Mouse (Mus musculus) adrenal gland, postnatal 10 days (tissue): ENCODE data around the gene Bmyc. TPM values are rescaled to one million over a fixed set of nuclear protein-coding genes. Genes with fewer than 3 reads are reported as not detected.
"Not testable (repeated sequence)": the region's sequence is repeated elsewhere in the genome, so short reads cannot be mapped to it uniquely, and the experiment has no call there.

Source experiments
- DNase-seq: peaks from one replicate; pipeline ENCODE4 v3.0.0; 2021; ENCODE audit warnings: mixed read lengths
- total RNA-seq, 2 experiments: library from RNA; stranded (reverse); gene quantifications; 2 replicates each; pipeline ENCODE4 v1.2.3; 2021

Gene Bmyc
- total RNA-seq, 2 experiments from 2014 or later: 40.8 to 42.7 TPM

DNA sequence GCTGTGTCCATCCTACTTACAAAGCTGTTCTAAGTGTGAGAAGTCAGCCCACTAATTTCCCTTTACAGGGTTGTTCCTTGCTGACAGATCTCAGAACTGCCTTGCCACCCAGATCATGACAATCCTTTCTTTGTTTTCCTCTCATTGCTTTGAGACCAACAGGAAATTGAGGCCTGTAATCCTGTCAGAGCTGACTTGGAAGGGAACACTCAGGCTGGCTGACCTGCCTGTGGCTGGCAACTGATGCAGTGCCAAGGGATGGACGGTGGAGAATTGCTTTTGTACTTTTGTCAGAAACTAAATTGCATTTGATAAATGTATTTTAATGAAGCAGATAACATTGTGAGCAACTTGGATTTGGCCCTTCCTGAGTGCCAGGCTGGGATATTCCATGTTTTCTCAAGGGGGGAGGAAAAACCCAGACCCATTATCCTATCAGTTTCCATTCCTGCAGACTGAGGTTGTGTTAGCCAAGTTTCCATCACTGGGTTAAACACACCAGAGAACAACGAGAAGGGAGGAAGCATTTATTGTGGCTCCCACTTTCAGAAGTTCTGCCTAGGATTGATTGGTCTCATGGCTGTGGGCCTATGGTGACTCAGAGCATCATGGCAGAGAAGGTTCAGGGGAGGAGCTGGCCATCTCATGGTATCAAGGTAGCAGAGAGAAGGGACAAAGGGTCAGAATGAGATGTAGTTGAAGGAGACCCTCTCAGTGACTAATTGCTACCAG lies 26.8 kb downstream of the Bmyc start:
- no peak for DNase-seq

- DNase-seq: not testable (repeated sequence)
Measured at GRCm38 (mm10) chr2:25736709-25737108, 30.2 kb downstream of the Bmyc start, which contains the start of gene Obp2b. Gene Obp2b, plus strand, starts transcription at chr2:25737009.

- no peak for DNase-seq
Measured at GRCm38 (mm10) chr2:25741671-25742070, 35.1 kb downstream of the Bmyc start.

DNA sequence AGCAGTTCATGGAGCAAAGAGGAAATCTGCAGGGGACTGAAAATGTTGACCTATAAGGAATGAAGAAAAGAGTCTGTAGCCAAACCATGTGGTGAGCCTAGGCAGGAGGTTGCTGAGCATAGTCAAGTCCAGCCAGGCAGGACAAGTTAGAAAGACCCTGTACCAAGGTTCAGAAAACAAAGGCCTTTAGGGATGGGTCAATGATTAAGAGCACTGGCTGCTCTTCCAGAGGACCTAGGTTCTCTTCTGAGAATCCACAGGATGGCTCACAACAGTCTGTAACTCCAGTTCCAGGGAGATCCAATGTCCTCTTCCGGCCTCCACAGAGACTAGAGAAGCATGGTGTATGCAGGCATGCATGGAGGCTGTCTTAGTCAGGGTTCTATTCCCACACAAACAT lies 47.7 kb downstream of the Bmyc start:
- DNase-seq: no peak

Other genes starting within 250 kb of the Bmyc start
- under 1 TPM; 0.90 to 0.91 TPM for gene Clic3, start 249.9 kb upstream of the Bmyc start, total RNA-seq
- 10 to 100 TPM; 33.1 to 42.3 TPM for gene Paxx, start 245.6 kb upstream of the Bmyc start, total RNA-seq
- gene Ptgds, start 236.7 kb upstream of the Bmyc start, total RNA-seq: 1 to 10 TPM; 3.8 to 3.9 TPM
- not detected for gene Lcn12, start 212.8 kb upstream of the Bmyc start, total RNA-seq
- 10 to 100 TPM; 73.1 to 88.8 TPM for gene Fbxw5, start 206.0 kb upstream of the Bmyc start, total RNA-seq
- 10 to 100 TPM; 16.8 to 42.9 TPM for gene C8g, start 205.0 kb upstream of the Bmyc start, total RNA-seq
- gene Traf2, start 159.8 kb upstream of the Bmyc start, total RNA-seq: 10 to 100 TPM; 18.0 to 22.7 TPM
- 100 to 1,000 TPM; 266 to 285 TPM for gene Edf1, start 148.9 kb upstream of the Bmyc start, total RNA-seq
- 1 to 10 TPM; 1.6 to 6.3 TPM for gene Mamdc4, start 131.9 kb upstream of the Bmyc start, total RNA-seq
- gene Phpt1, start 131.5 kb upstream of the Bmyc start, total RNA-seq: 10 to 100 TPM; 63.5 to 82.8 TPM
- 1 to 10 TPM; 1.8 to 2.2 TPM for gene Ajm1, start 125.0 kb upstream of the Bmyc start, total RNA-seq
- 10 to 100 TPM; 70.0 to 88.5 TPM for gene Rabl6, start 98.2 kb upstream of the Bmyc start, total RNA-seq
- gene Ccdc183, start 89.1 kb upstream of the Bmyc start, total RNA-seq: not detected
- 10 to 100 TPM; 28.2 to 30.8 TPM for gene Tmem141, start 84.7 kb upstream of the Bmyc start, total RNA-seq
- 10 to 100 TPM; 11.3 to 15.8 TPM for gene Fcna, start 78.7 kb upstream of the Bmyc start, total RNA-seq
- gene Lcn8, start 53.6 kb upstream of the Bmyc start, total RNA-seq: 1 to 10 TPM in 1 of 2 experiments, not detected in 1; 1.6 TPM
- gene Lcn5, start 48.8 kb upstream of the Bmyc start, total RNA-seq: not detected
- gene Lcn6, start 30.0 kb upstream of the Bmyc start, total RNA-seq: not detected
- not detected for gene Lcn10, start 24.0 kb upstream of the Bmyc start, total RNA-seq
- gene Obp2a, start 6.7 kb upstream of the Bmyc start, total RNA-seq: 1 to 10 TPM; 2.4 to 2.6 TPM
- not detected for gene Obp2b, start 30.3 kb downstream of the Bmyc start, total RNA-seq
- gene Lcn3, start 58.8 kb downstream of the Bmyc start, total RNA-seq: not detected
- not detected for gene Lcn11, start 70.3 kb downstream of the Bmyc start, total RNA-seq
- not detected for gene Gm13539, start 75.5 kb downstream of the Bmyc start, total RNA-seq
- gene Glt6d1, start 109.1 kb downstream of the Bmyc start, total RNA-seq: not detected
- not detected for gene Lcn9, start 116.4 kb downstream of the Bmyc start, total RNA-seq
- not detected for gene Sohlh1, start 140.5 kb downstream of the Bmyc start, total RNA-seq
- 1 to 10 TPM; 4.0 to 7.2 TPM for gene Kcnt1, start 157.0 kb downstream of the Bmyc start, total RNA-seq